Mouse (Mus musculus) heart, postnatal 0 days (tissue): ENCODE measurements at regions not wholly inside any gene's neighbourhood (a gene's known extent, or its start where the extent isn't known, plus 50 kb on each side); places are given as distances from the start of the nearest gene placed in this dataset.

ENCODE experiments used
- CTCF ChIP-seq: IDR thresholded peaks from 2 replicates; pipeline ENCODE4 v1.5.1; 2016; ENCODE audit warnings: antibody characterized with exemption, control low read depth, low read depth
- EP300 ChIP-seq: IDR thresholded peaks from 2 replicates; pipeline ENCODE4 v1.6.1; 2016; ENCODE audit warnings: antibody characterized with exemption, low read depth

DNA sequence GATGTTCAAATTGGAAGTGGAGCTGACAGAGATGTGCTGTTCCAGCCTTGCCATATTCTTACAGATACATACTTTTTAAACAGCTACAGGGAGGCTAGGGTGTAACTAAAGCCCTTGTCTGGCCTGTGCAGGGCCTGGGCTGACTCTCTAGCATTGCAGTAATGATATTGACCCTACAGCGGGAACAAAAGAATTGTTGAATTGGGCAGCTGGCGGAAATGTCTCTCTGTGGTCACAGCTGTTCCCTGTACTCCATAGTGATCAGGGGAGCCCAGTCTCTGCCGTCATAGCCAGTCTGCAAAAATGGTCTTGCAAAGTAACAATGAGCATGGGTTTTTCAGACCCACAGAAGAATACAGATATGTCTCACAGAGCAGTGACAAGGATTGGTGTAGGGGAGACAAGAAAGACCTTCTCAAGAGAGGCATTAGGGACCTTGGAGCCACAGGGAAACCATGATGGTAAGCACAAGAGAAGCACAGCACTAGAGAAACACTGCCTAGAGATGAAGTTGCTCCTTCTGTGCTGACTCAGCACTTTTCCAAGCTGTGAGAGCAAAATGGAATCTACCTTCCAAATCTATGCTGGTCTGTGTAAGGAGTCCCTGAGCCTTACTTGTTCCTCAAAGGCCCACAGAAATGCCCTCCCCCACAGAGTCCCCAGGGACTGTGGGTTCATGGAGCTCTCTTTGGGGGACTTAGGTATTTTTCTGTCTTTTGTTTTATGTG, 111.2 kb upstream of the Gm12830 start:
- TF ChIP-seq CTCF (no peak), EP300 (no peak)
